7 mouse cellular contexts compared by ENCODE assay signal in genomic region chr4:98109064-98109463, GRCm38 (mm10).
DNase-seq lines count a peak whose midpoint lies in the region; ATAC-seq lines count a peak whose summit lies in the region.

No protein-coding gene starts in this region.

- H3K27me3 ChIP-seq in forebrain, embryonic 16.5 days (replicated peaks; ENCODE audit: control insufficient read depth, insufficient read depth, low read length): no peaks in the 10 kb centered on the region

- no peak overlapping the region; the same call in 1 of the 2 replicates for H3K4me2 ChIP-seq in forebrain, embryonic 16.5 days (ENCODE audit: low read length)

- peak; percentile 45 for DNase-seq in R1 (ENCODE audit: low read depth, low spot score)
- DNase-seq in cerebellum, adult 18-20 months: peak; percentile 70 to 75
- peak; percentile 85 for DNase-seq in heart, postnatal 4 days
- DNase-seq in kidney, postnatal 4 days: peak; percentile 86 to 89
- peak; percentile 90 for DNase-seq in lung, postnatal 10 days
- DNase-seq in skeletal muscle tissue, adult 2 months (ENCODE audit: low read depth, low spot score): peak; percentile 69

- WGBS in forebrain, embryonic 16.5 days: 2% methylated on average over 7 of the region's 7 CpGs

- H3K9me3 ChIP-seq in forebrain, embryonic 16.5 days (ENCODE audit: control insufficient read depth, low read length): no peaks in the 10 kb centered on the region

- H3K4me1 ChIP-seq in forebrain, embryonic 16.5 days (replicated peaks; ENCODE audit: control insufficient read depth, insufficient read depth, low read length): peaks cover 30% of the 10 kb centered on the region

- H3K9ac ChIP-seq in forebrain, embryonic 16.5 days (replicated peaks; ENCODE audit: low read depth, low read length): no peak overlapping the region; the same call in 1 of the 2 replicates

- peak; percentile 72 for ATAC-seq in forebrain, embryonic 16.5 days

- H3K4me3 ChIP-seq in forebrain, embryonic 16.5 days (replicated peaks; ENCODE audit: low read length): no peak overlapping the region

- H3K36me3 ChIP-seq in forebrain, embryonic 16.5 days (ENCODE audit: control insufficient read depth, insufficient read depth): no peaks in the 10 kb centered on the region

- H3K27ac ChIP-seq in forebrain, embryonic 16.5 days (ENCODE audit: low read length): peak overlapping the region; percentile 80
